In genomic region chr5:134408119-134408518, GRCm38 (mm10) we compare ENCODE assay signal across 18 mouse cellular contexts.
"Had no signal": no experiment of that assay in that cellular context is flagged by ENCODE, and none has a peak within 500 bp of the region (broad histone marks: within the 10 kb centered on the region; RNA-seq: fewer than 3 reads in every experiment).

No protein-coding gene starts in this region.

- H3K9ac ChIP-seq: lung, embryonic 14.5 days; midbrain, embryonic 12.5 days; neural tube, embryonic 13.5 days; neural tube, embryonic 15.5 days had no signal

- H3K27ac ChIP-seq: midbrain, embryonic 10.5 days; midbrain, embryonic 12.5 days; neural tube, embryonic 13.5 days; neural tube, embryonic 15.5 days had no signal

- H3K4me1 ChIP-seq: midbrain, embryonic 10.5 days; midbrain, embryonic 12.5 days; neural tube, embryonic 13.5 days; neural tube, embryonic 15.5 days had no signal

- DNase-seq: lung, adult 18-20 months; lung, embryonic 14.5 days; lung, postnatal 10 days; lung, postnatal 4 days; midbrain, embryonic 14.5 days; retina, postnatal 1 day; right cerebral cortex, adult 18-20 months; right cerebral cortex, postnatal 25 days; right cerebral cortex, postnatal 4 days; spleen, adult 18-20 months; thymus, adult 18-20 months; thymus, postnatal 14 days; thymus, postnatal 36 days had no signal

- H3K9me3 ChIP-seq: midbrain, embryonic 10.5 days; midbrain, embryonic 12.5 days; neural tube, embryonic 13.5 days; neural tube, embryonic 15.5 days had no signal

- H3K4me2 ChIP-seq: lung, embryonic 14.5 days; midbrain, embryonic 12.5 days; neural tube, embryonic 13.5 days; neural tube, embryonic 15.5 days had no signal

- H3K4me3 ChIP-seq: midbrain, embryonic 10.5 days; midbrain, embryonic 12.5 days; neural tube, embryonic 13.5 days; neural tube, embryonic 15.5 days had no signal

- H3K36me3 ChIP-seq: midbrain, embryonic 10.5 days had no signal

- ATAC-seq: midbrain, embryonic 16.5 days had no signal

- H3K27me3 ChIP-seq: midbrain, embryonic 12.5 days; neural tube, embryonic 13.5 days; neural tube, embryonic 15.5 days had no signal
